Mouse (Mus musculus) urinary bladder, postnatal 36 days (tissue): Measurements from ENCODE around the gene Il6.
A peak's percentile ranks its signal among the peaks of the same experiment; 100 is the strongest.
"Not testable (repeated sequence)": the region's sequence is repeated elsewhere in the genome, so short reads cannot be mapped to it uniquely, and the experiment has no call there.

Source experiments
- DNase-seq, 2 experiments: peaks; one replicate each; pipeline ENCODE4 v3.0.0; 2022; ENCODE audit warnings: low spot score in 2 of 2, mixed read lengths in 1 of 2

Gene Il6

DNA sequence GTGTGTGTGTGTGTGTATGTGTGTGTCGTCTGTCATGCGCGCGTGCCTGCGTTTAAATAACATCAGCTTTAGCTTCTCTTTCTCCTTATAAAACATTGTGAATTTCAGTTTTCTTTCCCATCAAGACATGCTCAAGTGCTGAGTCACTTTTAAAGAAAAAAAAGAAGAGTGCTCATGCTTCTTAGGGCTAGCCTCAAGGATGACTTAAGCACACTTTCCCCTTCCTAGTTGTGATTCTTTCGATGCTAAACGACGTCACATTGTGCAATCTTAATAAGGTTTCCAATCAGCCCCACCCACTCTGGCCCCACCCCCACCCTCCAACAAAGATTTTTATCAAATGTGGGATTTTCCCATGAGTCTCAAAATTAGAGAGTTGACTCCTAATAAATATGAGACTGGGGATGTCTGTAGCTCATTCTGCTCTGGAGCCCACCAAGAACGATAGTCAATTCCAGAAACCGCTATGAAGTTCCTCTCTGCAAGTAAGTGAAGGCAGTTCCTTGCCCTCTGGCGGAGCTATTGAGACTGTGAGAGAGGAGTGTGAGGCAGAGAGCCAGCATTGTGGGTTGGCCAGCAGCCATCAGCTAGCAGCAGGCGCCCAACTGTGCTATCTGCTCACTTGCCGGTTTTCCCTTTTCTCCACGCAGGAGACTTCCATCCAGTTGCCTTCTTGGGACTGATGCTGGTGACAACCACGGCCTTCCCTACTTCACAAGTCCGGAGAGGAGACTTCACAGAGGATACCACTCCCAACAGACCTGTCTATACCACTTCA is at the start of gene Il6:
Gene Il6 (plus strand): TSS at position 389 of the 778 bp plus-strand sequence.
- DNase-seq: peak; percentile 70 to 88

DNA sequence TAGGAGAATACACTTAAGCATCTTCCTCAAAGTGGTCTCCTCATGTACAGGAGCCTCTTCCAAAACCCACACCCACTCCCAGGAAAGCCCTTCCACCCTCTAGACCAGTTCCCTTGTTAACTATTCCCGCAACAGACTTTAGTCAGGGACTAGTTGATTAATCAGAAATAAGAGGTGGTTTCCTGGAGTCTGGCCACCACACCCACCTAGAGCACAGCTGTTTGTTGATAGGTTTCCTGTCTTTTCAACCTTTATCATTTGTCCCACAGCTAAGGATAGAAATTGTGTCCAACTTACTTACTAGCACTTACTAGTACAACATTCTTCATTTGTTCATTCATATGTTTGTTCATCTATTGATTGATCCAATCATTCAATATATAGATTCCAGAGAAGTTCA is 49.4 kb upstream of the Il6 start:
- no peak for DNase-seq

DNA sequence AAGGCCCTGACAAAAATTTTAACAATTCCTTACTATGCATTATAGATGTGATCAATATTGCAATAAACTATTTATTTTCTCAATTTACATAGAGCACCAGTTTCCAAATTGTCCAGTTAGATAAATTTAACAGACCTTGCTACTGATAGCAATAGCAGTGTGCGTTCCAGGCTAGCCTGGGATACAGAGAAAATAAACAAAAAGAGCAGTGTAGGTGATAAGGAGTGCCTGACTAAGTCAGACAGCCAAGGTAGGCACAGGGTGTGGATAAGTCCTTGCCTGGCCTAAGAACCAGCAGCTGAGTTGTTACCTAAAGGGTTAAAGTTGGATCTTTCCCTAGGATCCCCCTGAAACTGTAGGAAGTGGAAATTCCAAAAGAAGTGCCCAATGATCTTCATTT is 42.7 kb upstream of the Il6 start:
- DNase-seq: no peak

DNA sequence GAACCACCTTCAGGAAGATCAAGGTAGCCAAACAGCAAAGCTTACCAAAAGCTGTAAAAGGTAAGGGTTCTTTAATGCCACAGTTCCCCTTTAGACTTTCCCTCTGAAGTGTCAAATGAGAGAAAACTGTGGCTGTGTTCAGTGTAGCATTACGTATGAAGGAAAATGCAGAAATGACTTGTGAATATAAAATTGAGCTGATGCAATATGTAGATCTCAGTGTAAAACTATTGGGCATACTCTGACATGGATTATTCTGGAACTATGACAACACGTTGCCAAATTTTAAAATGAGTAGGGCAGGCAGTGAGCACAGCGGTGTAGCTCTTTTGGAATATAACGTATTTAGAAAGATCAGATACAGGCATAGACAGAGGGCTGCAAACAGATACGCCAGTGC is 40.1 kb upstream of the Il6 start:
- DNase-seq: no peak

DNA sequence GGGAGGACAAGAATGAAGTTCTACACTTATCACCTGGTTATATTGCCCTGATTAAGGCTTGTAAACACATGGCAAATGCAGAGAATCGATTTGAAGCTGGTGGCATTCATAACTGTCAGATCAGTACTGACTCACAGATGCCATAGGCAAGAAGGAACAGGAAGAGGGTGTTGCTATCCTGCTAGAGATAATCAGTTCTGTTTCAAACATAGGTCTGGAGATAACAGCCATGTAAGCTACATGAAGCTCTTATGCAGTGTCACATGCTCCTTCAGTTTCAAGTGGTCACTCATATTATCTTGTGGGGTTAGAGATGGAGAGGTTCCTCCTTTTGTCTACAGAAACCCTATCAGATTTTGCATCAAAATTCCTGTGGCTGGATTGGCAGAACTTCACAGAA is 39.4 kb upstream of the Il6 start:
- no peak for DNase-seq

DNA sequence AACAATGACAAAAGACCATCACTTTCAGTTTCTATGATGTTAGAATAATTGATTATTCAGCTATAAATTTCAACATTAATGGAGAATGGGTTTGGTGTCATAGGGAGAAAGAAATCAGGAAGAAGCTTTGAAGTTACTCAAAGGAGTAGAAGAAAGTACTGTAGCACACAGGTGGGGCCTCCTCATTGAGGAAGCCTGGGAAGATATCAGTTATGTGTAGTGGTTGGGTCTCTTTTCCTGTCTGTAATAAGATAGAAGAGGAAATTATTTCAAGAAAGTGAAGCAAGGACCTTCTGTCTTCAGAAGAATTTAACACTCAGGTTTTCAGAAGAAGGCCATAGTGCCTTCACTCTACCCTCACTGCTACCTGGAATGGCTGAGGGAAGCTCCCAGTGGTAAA is 38.8 kb upstream of the Il6 start:
- DNase-seq: no peak

DNA sequence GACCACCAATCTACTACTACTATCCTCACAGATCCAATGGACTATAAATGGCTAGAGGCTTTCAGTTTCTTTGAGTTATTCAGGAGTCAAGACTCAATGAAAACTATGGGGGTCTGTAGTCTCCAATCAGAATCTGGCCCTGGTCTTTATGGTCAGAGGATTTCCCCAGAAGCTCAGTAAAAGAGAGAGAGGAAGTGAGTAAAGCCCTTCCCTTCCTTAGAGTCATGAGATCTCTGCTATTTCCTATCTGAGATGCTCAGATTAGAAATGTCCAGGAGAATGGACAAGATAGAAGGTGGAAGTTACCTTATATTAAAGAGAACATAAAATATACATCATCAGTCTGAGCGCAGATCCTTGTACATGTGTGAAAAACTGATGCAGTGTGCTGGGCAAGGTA is 19.3 kb upstream of the Il6 start:
- DNase-seq: no peak

DNA sequence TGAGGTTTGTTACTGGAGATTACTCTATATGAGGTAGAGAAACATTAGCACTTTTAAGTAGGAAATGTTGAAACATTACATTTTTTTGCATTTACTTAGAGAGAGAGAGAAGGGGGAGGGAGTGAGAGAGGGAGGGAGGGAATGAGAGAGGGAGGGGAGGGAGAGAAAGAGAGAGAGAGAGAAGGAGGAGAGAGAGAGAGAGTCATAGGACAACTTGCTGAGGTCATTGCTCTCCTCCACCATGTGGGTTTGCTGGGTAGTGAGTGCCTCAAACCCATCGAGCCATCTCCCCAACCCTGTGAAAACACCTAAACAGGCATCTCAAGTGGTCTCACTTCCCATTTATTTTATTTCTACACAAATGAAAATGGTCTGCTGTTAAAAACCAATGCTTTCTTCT is 18.6 kb upstream of the Il6 start:
- no peak for DNase-seq

DNA sequence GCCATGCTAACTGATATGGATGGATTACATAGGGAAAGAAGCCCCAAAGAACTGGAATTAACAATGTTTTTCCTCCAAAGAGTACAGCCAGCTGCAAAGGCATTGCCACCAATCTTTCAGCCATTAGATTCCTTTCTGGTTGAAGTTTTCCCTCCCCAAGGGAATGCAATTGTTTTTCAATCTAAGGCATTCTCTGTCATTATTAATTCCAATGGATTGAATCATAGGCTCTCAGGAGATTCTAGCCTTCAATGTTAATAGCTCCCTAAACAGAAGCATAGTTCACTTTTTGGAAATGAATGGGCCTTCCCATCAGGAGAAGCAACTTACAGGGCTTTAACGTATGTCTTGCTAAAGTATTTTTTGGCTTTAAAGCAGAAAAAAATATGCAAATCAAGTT is 15.6 kb upstream of the Il6 start:
- no peak for DNase-seq

DNA sequence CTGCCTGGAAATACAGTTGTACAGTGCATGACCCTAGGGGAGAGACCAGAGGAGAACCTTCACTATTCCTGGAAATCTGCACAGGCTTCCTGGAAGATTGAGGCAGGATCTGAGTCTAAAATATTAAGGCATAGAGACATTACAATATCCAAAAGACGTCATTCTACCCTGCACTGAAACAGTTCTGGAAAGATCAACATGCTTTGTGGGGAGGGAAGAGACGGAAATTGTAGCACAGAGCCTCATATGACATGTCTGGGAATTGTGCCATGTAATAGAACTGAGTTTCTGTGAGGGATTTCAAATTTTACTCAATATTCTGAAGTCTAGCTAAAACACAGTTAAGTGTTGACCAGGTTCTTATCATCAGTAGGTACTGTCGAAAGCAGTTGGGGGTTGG is 12.0 kb upstream of the Il6 start:
- no peak for DNase-seq

DNA sequence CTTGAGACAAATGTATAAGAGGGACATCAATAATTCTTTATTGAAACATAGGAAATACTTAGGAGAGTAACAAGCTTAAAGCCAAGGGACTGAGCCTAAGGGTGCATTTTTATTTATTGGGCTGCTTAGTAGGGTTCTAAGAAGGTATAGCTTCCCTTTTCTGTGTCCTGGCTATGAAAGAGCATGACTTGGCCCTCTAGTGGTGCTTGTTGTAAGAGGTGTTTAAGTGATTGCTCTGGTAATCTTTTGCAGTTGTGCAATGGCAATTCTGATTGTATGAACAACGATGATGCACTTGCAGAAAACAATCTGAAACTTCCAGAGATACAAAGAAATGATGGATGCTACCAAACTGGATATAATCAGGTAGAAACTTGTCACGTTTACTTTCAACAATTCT is 1.7 kb downstream of the Il6 start:
- DNase-seq: no peak

DNA sequence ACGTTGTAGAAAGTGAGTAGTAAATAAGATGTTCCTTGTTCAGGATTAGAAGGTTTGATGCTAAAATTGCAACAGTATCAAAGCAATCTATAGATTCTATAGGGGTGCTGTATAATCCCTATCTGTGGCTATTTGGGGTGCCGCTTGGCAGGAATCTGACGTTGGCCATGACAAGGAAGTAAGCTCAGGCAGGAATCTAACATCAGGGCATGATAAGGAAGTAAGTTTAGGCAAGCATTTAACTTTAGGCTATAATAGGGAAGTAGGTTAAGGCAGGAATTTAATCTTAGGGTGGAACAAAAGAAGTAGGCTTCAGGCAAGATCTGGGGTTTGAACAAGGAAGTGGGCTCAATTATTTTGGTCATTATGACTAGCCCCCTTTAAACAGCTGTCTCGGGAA is 22.9 kb downstream of the Il6 start:
- DNase-seq: not testable (repeated sequence)

DNA sequence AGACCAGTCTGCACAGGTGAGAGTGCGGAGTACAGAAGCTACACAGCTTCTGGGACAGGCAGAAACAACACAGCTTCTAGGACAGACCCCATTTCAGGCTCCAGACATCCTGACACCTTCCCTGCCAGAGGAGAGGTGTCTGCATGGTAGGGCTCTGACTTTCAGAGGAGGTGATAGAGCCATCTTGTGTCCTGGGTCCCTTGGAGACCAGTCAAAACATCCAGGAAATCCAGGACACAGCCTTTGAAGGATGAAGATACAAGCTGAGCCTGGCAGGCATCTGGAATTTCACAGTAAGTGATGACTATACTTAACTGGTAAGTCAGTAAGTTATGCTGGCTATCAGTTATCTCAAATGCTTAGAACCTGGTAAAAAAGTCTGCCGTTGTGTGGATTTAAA is 24.2 kb downstream of the Il6 start:
- not testable (repeated sequence) for DNase-seq

DNA sequence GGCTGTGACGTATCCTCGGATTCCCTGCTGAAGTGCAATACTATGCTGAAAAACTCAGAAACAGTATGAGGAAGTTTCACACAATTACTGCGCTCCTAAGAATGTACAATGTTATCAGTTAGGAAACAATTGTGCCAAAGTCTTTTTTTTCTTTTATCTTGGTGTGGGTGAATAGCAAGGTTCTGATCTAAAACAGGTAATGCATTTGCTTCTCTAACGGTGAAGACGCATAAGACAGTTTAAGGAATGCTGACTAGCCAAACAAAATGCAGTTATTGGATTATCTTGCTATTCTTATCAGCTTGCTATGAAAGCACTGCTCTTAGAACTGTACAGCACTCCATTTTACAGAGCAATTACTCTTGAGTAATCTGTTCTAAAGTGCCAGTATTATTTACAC is 26.4 kb downstream of the Il6 start:
- not testable (repeated sequence) for DNase-seq

DNA sequence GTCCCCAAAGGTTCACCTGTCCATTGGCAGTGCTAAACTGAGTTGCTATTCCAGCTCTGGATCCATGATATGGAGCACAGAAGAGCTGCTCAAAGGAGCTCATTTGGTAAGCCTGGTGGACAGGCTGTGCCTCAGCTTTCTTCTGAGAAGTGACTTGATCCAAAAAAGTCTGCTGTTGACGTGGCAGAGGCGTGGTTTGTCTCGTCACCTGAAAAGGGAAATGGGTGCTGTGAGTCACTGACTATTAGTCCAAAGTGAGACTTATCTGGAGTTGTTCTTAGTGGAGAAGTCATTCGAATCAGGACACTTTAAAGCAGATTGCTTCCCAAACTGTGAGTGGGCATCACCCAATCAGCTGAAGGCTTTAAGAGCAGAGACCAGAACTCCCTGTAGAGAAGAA is 26.9 kb downstream of the Il6 start:
- not testable (repeated sequence) for DNase-seq

DNA sequence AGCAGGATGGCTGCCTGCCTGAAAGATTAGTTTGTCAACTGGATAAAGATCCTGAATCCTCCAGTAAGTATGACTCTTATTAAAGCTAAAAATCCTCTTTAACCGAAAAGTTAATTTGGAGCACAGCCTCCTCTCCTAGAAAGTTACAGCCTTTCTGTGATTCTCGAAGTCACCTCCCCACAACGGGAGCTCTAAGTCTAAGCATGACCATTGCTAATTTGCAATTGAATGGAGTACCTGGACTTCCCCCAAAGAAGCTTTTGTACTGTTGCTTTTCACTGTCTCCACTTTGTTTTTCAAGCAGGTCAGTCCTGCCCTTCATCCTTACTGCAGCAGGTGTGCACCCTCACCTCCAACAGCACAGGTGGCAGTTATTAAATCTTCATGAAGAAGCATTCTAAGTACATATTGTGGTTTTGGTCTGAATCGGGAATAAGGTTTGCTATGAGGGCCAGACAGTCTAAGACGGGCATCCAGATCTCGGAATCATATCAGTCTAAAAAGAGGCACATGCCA is 45.4 kb downstream of the Il6 start:
- no peak for DNase-seq

DNA sequence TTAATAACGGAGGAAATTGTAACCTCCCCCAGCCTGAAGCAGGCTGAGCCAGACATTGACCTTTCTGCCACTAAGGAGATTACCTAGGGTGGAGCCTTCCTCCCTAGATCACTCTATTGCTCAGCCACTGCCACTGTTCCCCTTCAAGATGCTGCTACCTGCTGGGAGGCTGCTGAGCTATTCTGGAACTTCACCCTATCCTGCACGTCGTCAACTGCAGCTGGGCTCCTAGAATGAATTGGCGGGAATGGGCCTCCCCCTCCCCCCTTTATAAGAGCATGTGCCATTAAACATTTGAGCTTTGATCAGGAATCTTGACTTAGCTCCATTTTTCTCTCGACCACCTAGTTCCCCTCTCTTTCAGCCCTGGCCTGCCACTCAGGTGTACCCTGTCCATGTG is 46.7 kb downstream of the Il6 start:
- DNase-seq: not testable (repeated sequence)

DNA sequence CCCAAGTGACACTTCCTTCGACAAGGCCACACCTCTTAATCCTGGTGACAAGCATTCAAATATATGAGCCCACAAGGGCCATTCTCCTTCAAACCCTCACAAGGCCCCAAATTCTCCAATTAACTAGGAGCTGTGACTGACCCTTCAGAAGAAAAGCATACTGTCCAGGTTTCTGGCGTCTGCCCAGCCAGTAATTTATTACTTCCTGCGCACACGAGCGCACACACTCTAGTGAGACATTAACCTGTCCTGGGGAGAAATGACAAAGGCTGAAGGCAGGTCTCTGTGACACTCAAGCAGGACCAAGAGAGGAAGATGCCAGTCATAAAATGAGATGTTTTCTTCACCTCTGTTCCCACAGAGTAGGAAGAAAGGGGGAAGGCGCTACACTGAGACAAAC is 54.8 kb downstream of the Il6 start:
- DNase-seq: no peak
